Mouse (Mus musculus): Measurements from ENCODE around the gene Zdhhc7.
A peak's percentile ranks its signal among the peaks of the same experiment; 100 is the strongest.

The Zdhhc7 gene

DNA sequence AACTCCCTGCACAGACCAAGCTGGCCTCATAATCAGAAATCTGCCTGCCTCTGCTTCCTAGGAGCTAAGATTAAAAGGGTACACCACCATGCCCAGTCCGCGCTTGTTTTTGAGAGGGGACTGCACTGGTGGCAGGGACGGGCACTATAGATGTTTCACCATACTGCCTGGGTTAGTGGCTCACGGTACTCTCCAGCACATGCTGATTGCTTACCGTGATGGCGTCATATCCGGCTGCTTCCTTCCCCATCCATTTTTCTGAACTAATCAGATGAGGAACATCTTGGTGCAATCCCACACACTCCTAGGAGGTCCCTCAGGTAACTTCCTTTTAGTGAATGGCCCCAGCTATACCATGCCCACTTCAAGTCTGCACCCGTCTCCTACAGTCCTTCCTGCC is 56.4 kb downstream of the Zdhhc7 start:
- TF ChIP-seq POU5F1 (IDR thresholded peaks at IDR 0.05; ENCODE audit: borderline replicate concordance, low read length) (no peak), CTCF (conservative IDR thresholded peaks at IDR 0.05; ENCODE audit: low read length) (no peak), NANOG (IDR thresholded peaks at IDR 0.05; ENCODE audit: borderline replicate concordance, low read length) (no peak)
- Histone ChIP-seq H3K9me3 (ENCODE audit: low read length) (no peaks in the 10 kb centered on the region), H3K36me3 (ENCODE audit: insufficient read depth, low read length) (no peaks in the 10 kb centered on the region), H3K27me3 (ENCODE audit: insufficient read depth, low read length) (no peaks in the 10 kb centered on the region), H3K4me1 (replicated peaks; ENCODE audit: low read depth, low read length) (no peaks in the 10 kb centered on the region; the same call in 1 of the 2 replicates), H3K4me3 (replicated peaks; ENCODE audit: low read length) (no peak overlapping the region)

DNA sequence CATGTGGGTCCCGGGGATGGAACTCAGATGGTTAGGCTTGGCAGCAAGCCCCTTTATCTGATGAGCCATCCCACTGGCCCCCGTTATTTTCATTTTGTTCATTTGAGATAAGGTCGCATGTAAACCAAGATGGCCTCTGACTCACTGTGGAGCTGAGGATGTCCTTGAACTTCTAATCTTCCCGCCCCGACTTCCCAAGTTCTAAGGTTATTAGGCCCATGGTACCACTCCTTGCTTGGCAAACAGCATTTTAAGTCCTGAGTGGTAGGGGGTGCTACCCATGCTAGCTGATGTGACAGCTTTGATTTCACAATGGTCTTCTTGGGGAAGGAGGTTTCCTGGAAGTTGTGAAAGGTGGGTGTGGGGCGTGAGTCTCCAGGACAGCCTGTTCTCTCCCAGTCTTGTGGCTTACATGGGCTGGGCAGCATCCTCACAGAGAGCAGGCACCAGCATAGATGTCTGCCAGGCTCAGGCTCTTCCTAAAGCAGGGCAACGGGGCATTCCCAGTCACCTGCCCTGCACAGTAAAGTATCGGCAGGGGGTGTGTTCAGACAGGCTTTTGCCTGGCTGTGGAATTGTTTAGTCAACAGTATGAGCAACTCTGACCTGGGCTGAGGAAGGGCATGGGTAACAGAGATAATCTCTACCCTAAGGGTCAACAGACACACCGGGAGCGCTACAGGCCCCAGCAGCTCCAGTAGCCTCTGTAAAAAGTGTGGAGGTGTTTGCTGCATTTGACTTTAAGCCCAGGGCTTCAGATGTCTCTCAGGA is 58.6 kb downstream of the Zdhhc7 start:
- no peaks in the 10 kb centered on the region for H3K27me3 ChIP-seq (ENCODE audit: insufficient read depth, low read length)
- TF ChIP-seq POU5F1 (IDR thresholded peaks at IDR 0.05; ENCODE audit: borderline replicate concordance, low read length) (no peak), CTCF (conservative IDR thresholded peaks at IDR 0.05; ENCODE audit: low read length) (no peak), NANOG (IDR thresholded peaks at IDR 0.05; ENCODE audit: borderline replicate concordance, low read length) (no peak)
- peaks cover 14% of the 10 kb centered on the region; the same call in 1 of the 2 replicates for H3K4me1 ChIP-seq (replicated peaks; ENCODE audit: low read depth, low read length)
- no peaks in the 10 kb centered on the region for H3K9me3 ChIP-seq (ENCODE audit: low read length)
- H3K36me3 ChIP-seq (ENCODE audit: insufficient read depth, low read length) = no peaks in the 10 kb centered on the region
- no peak overlapping the region for H3K4me3 ChIP-seq (replicated peaks; ENCODE audit: low read length)

DNA sequence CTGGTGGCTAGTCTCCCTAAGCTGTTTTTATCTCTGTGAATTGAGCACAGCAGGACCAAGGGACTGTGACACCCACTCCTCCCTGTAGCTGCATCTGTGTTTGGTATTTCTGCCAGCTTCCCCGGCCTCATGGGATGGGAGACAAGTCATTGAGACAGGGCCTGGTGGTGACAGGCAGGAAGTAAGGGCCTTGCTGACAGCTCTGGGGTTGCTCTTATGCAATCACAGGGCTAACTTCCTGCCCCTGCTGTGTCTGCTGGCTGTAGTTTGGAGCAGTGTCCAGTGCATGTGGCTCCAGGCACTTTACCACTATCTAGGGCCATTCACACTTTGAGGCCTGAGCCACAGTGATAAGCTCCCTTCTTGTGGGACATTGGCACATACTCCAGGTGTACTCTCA is 60.4 kb downstream of the Zdhhc7 start:
- H3K36me3 ChIP-seq (ENCODE audit: insufficient read depth, low read length) = no peaks in the 10 kb centered on the region
- no peak for TF ChIP-seq NANOG (IDR thresholded peaks at IDR 0.05; ENCODE audit: borderline replicate concordance, low read length)
- TF ChIP-seq CTCF (conservative IDR thresholded peaks at IDR 0.05; ENCODE audit: low read length) = no peak
- TF ChIP-seq POU5F1 (IDR thresholded peaks at IDR 0.05; ENCODE audit: borderline replicate concordance, low read length) = no peak
- peaks cover 21% of the 10 kb centered on the region for H3K4me1 ChIP-seq (replicated peaks; ENCODE audit: low read depth, low read length)
- no peaks in the 10 kb centered on the region for H3K9me3 ChIP-seq (ENCODE audit: low read length)
- H3K27me3 ChIP-seq (ENCODE audit: insufficient read depth, low read length) = peaks cover 2% of the 10 kb centered on the region; the same call in 1 of the 2 replicates
- no peak overlapping the region for H3K4me3 ChIP-seq (replicated peaks; ENCODE audit: low read length)

DNA sequence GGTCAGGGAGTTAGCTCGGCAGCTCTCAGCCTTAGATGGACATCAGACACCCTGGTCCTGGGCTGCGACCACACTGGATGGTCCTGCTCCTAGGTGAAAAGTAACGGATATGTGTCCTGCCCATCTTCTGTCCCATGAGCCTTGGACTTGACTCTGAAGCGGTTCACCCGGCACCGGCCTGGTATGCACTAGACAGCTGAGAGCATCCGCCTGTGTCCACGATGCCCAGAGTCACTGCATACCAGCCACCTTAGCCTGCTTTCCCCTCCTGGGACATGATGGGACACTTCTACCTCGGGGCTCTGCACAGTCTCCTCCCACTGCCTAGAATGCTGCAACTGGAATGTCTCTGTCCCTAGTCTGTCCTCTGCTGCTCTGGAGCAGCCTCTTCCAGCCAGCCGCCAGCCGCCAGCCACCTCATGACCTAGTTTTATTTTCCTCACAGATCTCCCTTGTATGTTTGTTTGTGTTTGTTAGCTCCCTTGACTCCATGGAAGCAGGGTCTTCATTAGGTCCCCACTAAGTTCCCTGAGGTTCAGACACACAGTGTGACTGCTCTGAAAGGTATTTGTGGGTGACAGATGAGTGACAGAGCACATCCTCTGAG is 61.9 kb downstream of the Zdhhc7 start:
- H3K27me3 ChIP-seq (ENCODE audit: insufficient read depth, low read length) = peaks cover 2% of the 10 kb centered on the region; the same call in 1 of the 2 replicates
- peak overlapping the region; percentile 29 for H3K4me3 ChIP-seq (replicated peaks; ENCODE audit: low read length)
- no peaks in the 10 kb centered on the region for H3K36me3 ChIP-seq (ENCODE audit: insufficient read depth, low read length)
- no peaks in the 10 kb centered on the region for H3K9me3 ChIP-seq (ENCODE audit: low read length)
- TF ChIP-seq POU5F1 (IDR thresholded peaks at IDR 0.05; ENCODE audit: borderline replicate concordance, low read length) = no peak
- no peak for TF ChIP-seq NANOG (IDR thresholded peaks at IDR 0.05; ENCODE audit: borderline replicate concordance, low read length)
- no peak for TF ChIP-seq CTCF (conservative IDR thresholded peaks at IDR 0.05; ENCODE audit: low read length)
- H3K4me1 ChIP-seq (replicated peaks; ENCODE audit: low read depth, low read length) = peaks cover 23% of the 10 kb centered on the region

DNA sequence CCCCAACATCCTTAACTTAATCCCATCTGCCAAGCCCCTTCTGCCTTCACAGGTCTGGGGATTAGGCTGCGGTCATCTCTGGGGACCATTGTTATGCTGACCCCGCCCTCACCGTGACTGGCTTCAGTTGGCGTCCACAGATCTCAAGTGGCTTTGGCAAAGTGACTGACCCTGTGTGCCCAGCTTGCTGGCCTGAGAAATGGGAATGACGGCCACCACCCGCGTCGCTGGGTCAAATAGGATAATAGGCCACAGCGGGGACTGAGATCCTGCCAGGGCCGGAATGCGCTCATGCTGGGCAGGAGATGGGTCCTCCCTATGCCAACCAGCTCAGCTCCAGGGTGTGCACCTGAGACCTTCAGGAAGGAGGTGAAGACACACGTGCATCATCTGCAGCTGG is 62.5 kb downstream of the Zdhhc7 start:
- peaks cover 23% of the 10 kb centered on the region for H3K4me1 ChIP-seq (replicated peaks; ENCODE audit: low read depth, low read length)
- no peaks in the 10 kb centered on the region for H3K9me3 ChIP-seq (ENCODE audit: low read length)
- TF ChIP-seq POU5F1 (IDR thresholded peaks at IDR 0.05; ENCODE audit: borderline replicate concordance, low read length) (no peak), NANOG (IDR thresholded peaks at IDR 0.05; ENCODE audit: borderline replicate concordance, low read length) (no peak), CTCF (conservative IDR thresholded peaks at IDR 0.05; ENCODE audit: low read length) (no peak)
- peak overlapping the region; percentile 29; the same call in 1 of the 2 replicates for H3K4me3 ChIP-seq (replicated peaks; ENCODE audit: low read length)
- H3K27me3 ChIP-seq (ENCODE audit: insufficient read depth, low read length) = peaks cover 2% of the 10 kb centered on the region; the same call in 1 of the 2 replicates
- H3K36me3 ChIP-seq (ENCODE audit: insufficient read depth, low read length) = no peaks in the 10 kb centered on the region

DNA sequence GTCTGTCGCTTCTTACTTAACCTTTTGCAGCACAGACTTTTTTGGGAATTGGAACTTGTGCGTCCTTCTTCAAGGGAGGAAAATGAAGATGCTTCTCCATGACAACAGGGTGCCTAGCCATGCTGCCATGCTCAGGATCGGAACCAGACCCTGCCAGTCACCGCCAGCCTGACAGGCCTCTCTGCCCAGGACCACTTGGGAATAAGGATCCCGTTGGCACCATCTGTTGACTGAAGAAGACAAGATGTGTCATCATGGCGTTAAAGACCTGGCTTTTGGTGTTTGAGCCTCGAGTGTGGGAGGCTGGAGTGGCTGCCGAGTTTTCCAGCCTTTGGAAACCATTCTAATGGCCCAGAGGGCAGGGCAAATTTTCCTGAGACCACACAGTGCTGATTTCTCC is 63.7 kb downstream of the Zdhhc7 start:
- H3K4me3 ChIP-seq (replicated peaks; ENCODE audit: low read length) = no peak overlapping the region
- H3K27me3 ChIP-seq (ENCODE audit: insufficient read depth, low read length) = peaks cover 2% of the 10 kb centered on the region; the same call in 1 of the 2 replicates
- TF ChIP-seq NANOG (IDR thresholded peaks at IDR 0.05; ENCODE audit: borderline replicate concordance, low read length) (no peak), POU5F1 (IDR thresholded peaks at IDR 0.05; ENCODE audit: borderline replicate concordance, low read length) (no peak), CTCF (conservative IDR thresholded peaks at IDR 0.05; ENCODE audit: low read length) (no peak)
- H3K36me3 ChIP-seq (ENCODE audit: insufficient read depth, low read length) = no peaks in the 10 kb centered on the region
- H3K4me1 ChIP-seq (replicated peaks; ENCODE audit: low read depth, low read length) = peaks cover 30% of the 10 kb centered on the region
- no peaks in the 10 kb centered on the region for H3K9me3 ChIP-seq (ENCODE audit: low read length)

DNA sequence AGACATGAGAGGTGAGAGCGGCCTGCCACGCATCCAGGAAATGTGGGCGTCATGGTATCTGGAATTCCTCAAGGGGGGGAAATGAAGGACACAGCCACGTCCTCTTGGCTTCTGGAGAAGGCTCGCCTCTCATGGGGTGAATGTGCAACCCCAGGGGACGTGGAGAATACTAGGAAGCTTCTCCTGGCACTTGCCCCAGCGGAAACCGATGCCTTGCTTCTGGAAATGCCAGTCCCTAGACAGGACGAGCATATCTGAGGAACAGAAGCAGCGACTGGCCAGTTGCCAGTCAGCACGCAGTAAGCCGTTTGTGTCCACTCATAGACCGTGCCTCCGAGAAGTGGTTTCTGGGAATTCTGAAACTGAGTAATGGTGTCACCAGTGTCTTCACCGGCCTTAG is 64.1 kb downstream of the Zdhhc7 start:
- H3K4me3 ChIP-seq (replicated peaks; ENCODE audit: low read length) = no peak overlapping the region
- TF ChIP-seq POU5F1 (IDR thresholded peaks at IDR 0.05; ENCODE audit: borderline replicate concordance, low read length) (no peak), NANOG (IDR thresholded peaks at IDR 0.05; ENCODE audit: borderline replicate concordance, low read length) (no peak), CTCF (conservative IDR thresholded peaks at IDR 0.05; ENCODE audit: low read length) (no peak)
- peaks cover 32% of the 10 kb centered on the region for H3K4me1 ChIP-seq (replicated peaks; ENCODE audit: low read depth, low read length)
- peaks cover 2% of the 10 kb centered on the region; the same call in 1 of the 2 replicates for H3K27me3 ChIP-seq (ENCODE audit: insufficient read depth, low read length)
- H3K9me3 ChIP-seq (ENCODE audit: low read length) = no peaks in the 10 kb centered on the region
- H3K36me3 ChIP-seq (ENCODE audit: insufficient read depth, low read length) = no peaks in the 10 kb centered on the region

DNA sequence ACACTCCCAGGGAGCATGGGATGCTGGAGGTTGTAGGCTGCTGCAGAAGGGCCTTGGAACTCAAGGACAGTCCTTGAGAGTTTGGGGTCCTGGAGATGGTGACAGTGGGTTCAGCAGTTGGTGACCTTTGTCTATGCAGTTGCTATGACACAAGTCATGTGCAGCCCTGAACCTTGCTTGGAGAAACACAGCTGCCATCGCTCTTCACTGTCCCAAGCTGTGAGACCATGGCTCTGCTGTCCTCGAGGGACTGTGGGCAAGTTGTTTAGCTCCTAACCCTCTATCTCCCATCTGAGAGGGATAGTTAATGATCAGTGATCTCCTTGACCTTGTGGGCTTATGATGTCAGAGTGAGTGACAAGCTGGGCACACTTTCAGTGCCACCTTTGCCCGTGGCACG is 64.7 kb downstream of the Zdhhc7 start:
- H3K4me3 ChIP-seq (replicated peaks; ENCODE audit: low read length) = no peak overlapping the region
- H3K9me3 ChIP-seq (ENCODE audit: low read length) = no peaks in the 10 kb centered on the region
- peaks cover 2% of the 10 kb centered on the region; the same call in 1 of the 2 replicates for H3K27me3 ChIP-seq (ENCODE audit: insufficient read depth, low read length)
- TF ChIP-seq NANOG (IDR thresholded peaks at IDR 0.05; ENCODE audit: borderline replicate concordance, low read length) (no peak), POU5F1 (IDR thresholded peaks at IDR 0.05; ENCODE audit: borderline replicate concordance, low read length) (no peak), CTCF (conservative IDR thresholded peaks at IDR 0.05; ENCODE audit: low read length) (no peak)
- no peaks in the 10 kb centered on the region for H3K36me3 ChIP-seq (ENCODE audit: insufficient read depth, low read length)
- H3K4me1 ChIP-seq (replicated peaks; ENCODE audit: low read depth, low read length) = peaks cover 32% of the 10 kb centered on the region

All from E14TG2a.4 (cell line).